Comparison of ENCODE assay signal across 24 mouse cellular contexts in the genomic region with DNA sequence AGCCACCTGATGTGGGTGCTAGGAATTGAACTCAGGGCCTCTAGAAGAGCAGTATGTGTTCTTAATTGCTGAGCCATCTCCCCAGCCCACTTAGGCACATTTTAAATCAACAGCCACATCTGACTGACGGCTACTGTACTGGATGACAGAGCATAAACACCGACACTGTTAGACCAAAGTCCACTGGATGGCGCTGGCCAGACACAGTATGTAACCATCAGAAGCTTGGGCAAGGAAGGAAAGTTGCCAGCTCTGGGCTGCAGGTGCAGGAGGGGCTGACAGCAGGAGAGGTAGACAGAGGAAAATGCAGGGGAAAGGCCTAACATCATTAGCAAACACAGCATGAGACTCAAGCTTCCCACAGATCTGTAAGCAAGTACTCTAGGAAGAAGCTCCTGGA. TPM values are rescaled to one million over a fixed set of nuclear protein-coding genes. Genes with fewer than 3 reads are reported as not detected.
DNase-seq lines count a peak whose midpoint lies in the region; ATAC-seq and TF ChIP-seq lines count a peak whose summit lies in the region.
"Had no signal": no experiment of that assay in that cellular context is flagged by ENCODE, and none has a peak within 500 bp of the region (broad histone marks: within the 10 kb centered on the region; RNA-seq: fewer than 3 reads in every experiment).

No protein-coding gene starts in this region.

- no peaks in the 10 kb centered on the region for H3K36me3 ChIP-seq in liver, adult 2 months (ENCODE audit: control insufficient read depth, insufficient read depth, low read length)
- peaks cover 33% of the 10 kb centered on the region for H3K36me3 ChIP-seq in liver, embryonic 12.5 days
- peaks cover 11% of the 10 kb centered on the region for H3K36me3 ChIP-seq in C2C12 (ENCODE audit: control insufficient read depth, insufficient read depth)
- H3K36me3 ChIP-seq: intestine, embryonic 15.5 days had no signal

- H3K79me3 ChIP-seq in C2C12 (ENCODE audit: low read depth), result peaks cover 9% of the 10 kb centered on the region

- H3K9ac ChIP-seq in liver, adult 2 months (ENCODE audit: low read depth, low read length), result no peak overlapping the region
- no peak overlapping the region for H3K9ac ChIP-seq in liver, embryonic 12.5 days
- H3K9ac ChIP-seq: heart, embryonic 13.5 days; hindbrain, embryonic 14.5 days; intestine, embryonic 15.5 days; neural tube, embryonic 13.5 days had no signal

- no peak overlapping the region for H3ac ChIP-seq in C2C12 (ENCODE audit: control insufficient read depth, insufficient read length, low read depth)

- no peak for TF ChIP-seq CTCF in liver, adult 2 months (IDR thresholded peaks at IDR 0.05; ENCODE audit: low read depth, low read length)
- no peak for TF ChIP-seq CTCF in C2C12 (IDR thresholded peaks at IDR 0.05; ENCODE audit: control insufficient read depth, insufficient read depth, insufficient read length)

- no peaks in the 10 kb centered on the region for H3K79me2 ChIP-seq in liver, adult 2 months (ENCODE audit: control insufficient read depth, insufficient read depth, low read length)
- peaks cover 28% of the 10 kb centered on the region for H3K79me2 ChIP-seq in C2C12 (ENCODE audit: control insufficient read depth, insufficient read depth)

- 26% methylated on average over 3 of the region's 3 CpGs for WGBS in liver, adult 2 months
- 52% methylated on average over 3 of the region's 3 CpGs for WGBS in liver, embryonic 12.5 days (ENCODE audit: insufficient replicate concordance)

- no peak for ATAC-seq in liver, embryonic 12.5 days
- ATAC-seq: CD4-positive, CD25-positive, alpha-beta regulatory T cell, adult 4 months; intestine, embryonic 15.5 days had no signal

- no peak overlapping the region for H3K4me3 ChIP-seq in liver, adult 2 months (ENCODE audit: insufficient read depth, low read depth, low read length)
- no peak overlapping the region for H3K4me3 ChIP-seq in liver, embryonic 12.5 days
- peak overlapping the region; percentile 2 for H3K4me3 ChIP-seq in C2C12 (ENCODE audit: insufficient read depth, poor library complexity, severe bottlenecking)
- H3K4me3 ChIP-seq: embryonic facial prominence, embryonic 10.5 days; gastrocnemius, adult 2 months; heart, embryonic 13.5 days; intestine, embryonic 15.5 days; megakaryocyte, embryonic 14.5 days; neural tube, embryonic 13.5 days had no signal

- DNase-seq in liver, adult 2 months (ENCODE audit: extremely low read depth, low read depth, low spot score), result peak; percentile 55
- peak; percentile 37 for DNase-seq in ES-CJ7 (ENCODE audit: low read depth, low spot score)
- DNase-seq in kidney, postnatal 25 days, result peak; percentile 48 to 72
- no peak for DNase-seq in gastrocnemius, adult 8-10 months (ENCODE audit: low spot score in 2 of 2)
- DNase-seq in lung, adult 18-20 months, result no peak
- DNase-seq: adrenal gland, adult 2 months; cerebellum, adult 2 months; gastrocnemius, adult 2 months; heart, adult 11 months; lung, postnatal 14 days; right cerebral cortex, adult 18-20 months; thymus, postnatal 14 days had no signal

- 0 out of 2 replicates have a peak, but pooled peaks cover 2% of the 10 kb centered on the region for H3K4me1 ChIP-seq in liver, adult 2 months (ENCODE audit: control insufficient read depth, insufficient read depth, low read length)
- peaks cover 36% of the 10 kb centered on the region for H3K4me1 ChIP-seq in liver, embryonic 12.5 days

- H3K27me3 ChIP-seq in liver, adult 2 months (ENCODE audit: control insufficient read depth, insufficient read depth, low read length), result no peaks in the 10 kb centered on the region
- H3K27me3 ChIP-seq in liver, embryonic 12.5 days (replicated peaks), result no peaks in the 10 kb centered on the region
- no peaks in the 10 kb centered on the region for H3K27me3 ChIP-seq in C2C12 (ENCODE audit: control insufficient read depth, insufficient read depth, insufficient read length)
- H3K27me3 ChIP-seq: intestine, embryonic 15.5 days had no signal

- H3K9me3 ChIP-seq in liver, embryonic 12.5 days (replicated peaks), result no peaks in the 10 kb centered on the region
- H3K9me3 ChIP-seq: embryonic facial prominence, embryonic 10.5 days; heart, embryonic 13.5 days; intestine, embryonic 15.5 days; megakaryocyte, embryonic 14.5 days; neural tube, embryonic 13.5 days had no signal

- no peak overlapping the region for H3K27ac ChIP-seq in liver, adult 2 months (replicated peaks; ENCODE audit: insufficient read depth, low read depth, low read length)
- no peak overlapping the region for H3K27ac ChIP-seq in liver, embryonic 12.5 days
- H3K27ac ChIP-seq: embryonic facial prominence, embryonic 10.5 days; gastrocnemius, adult 2 months; heart, embryonic 13.5 days; hindbrain, embryonic 14.5 days; intestine, embryonic 15.5 days; neural tube, embryonic 13.5 days had no signal

- TF ChIP-seq POLR2A in liver, adult 2 months (IDR thresholded peaks at IDR 0.05; ENCODE audit: extremely low read depth, insufficient read depth, low read length), result no peak

- no peak overlapping the region for H3K4me2 ChIP-seq in liver, embryonic 12.5 days
- H3K4me2 ChIP-seq: heart, embryonic 13.5 days; hindbrain, embryonic 14.5 days; intestine, embryonic 15.5 days; neural tube, embryonic 13.5 days had no signal

TF ChIP-seq in C2C12, 6 proteins besides CTCF, POLR2A, EP300 and RAD21:
- TF ChIP-seq CEBPB (IDR thresholded peaks at IDR 0.05; ENCODE audit: low read depth) (no peak), FOSL1 (IDR thresholded peaks at IDR 0.05; ENCODE audit: insufficient read depth, low read length, poor library complexity, severe bottlenecking) (no peak), USF1 (IDR thresholded peaks at IDR 0.05; ENCODE audit: low read depth) (no peak), MYOD1 (IDR thresholded peaks at IDR 0.05; ENCODE audit: control insufficient read depth, insufficient read length, low read depth) (no peak), MAX (IDR thresholded peaks at IDR 0.05) (no peak), MYOG (IDR thresholded peaks at IDR 0.05; ENCODE audit: control insufficient read depth, extremely low read depth, insufficient read length) (no peak)

RNA-seq across cellular contexts. Expression of a gene that starts 2.5 kb away (rescaled TPM):
- total RNA-seq in liver, adult 2 months (2014; rRNA removed), result not detected in 2 replicates
- not detected in 2 replicates for polyA plus RNA-seq in liver, adult 2 months (2012; rRNA removed)
- polyA plus RNA-seq in liver, embryonic 12.5 days (2016; fragmentation: Nextera tagmentation; extraction: Ambion mirVana), result 0.26 and 0.35 TPM in 2 replicates
- polyA plus RNA-seq in C2C12 (2012; fragmentation: generic; extraction: Trizol), result 1.5 TPM
- not detected for total RNA-seq in gastrocnemius, adult 8-10 months (2022)
- total RNA-seq: common myeloid progenitor, adult 5-6 weeks; gastrocnemius, adult 2 months; MEL had no signal
- polyA plus RNA-seq: cerebellum, adult 2 months had no signal

RNA-seq across cellular contexts. Expression of a gene that starts 9.2 kb away (rescaled TPM):
- 275 and 332 TPM in 2 replicates for total RNA-seq in liver, adult 2 months (2014; rRNA removed)
- 597 and 710 TPM in 2 replicates for polyA plus RNA-seq in liver, adult 2 months (2012; rRNA removed)
- polyA plus RNA-seq in liver, embryonic 12.5 days (2016; fragmentation: Nextera tagmentation; extraction: Ambion mirVana), result 28.5 and 31.8 TPM in 2 replicates
- 80.5 TPM for polyA plus RNA-seq in C2C12 (2012; fragmentation: generic; extraction: Trizol)
- total RNA-seq in gastrocnemius, adult 8-10 months (2022), result not detected
- total RNA-seq: common myeloid progenitor, adult 5-6 weeks; gastrocnemius, adult 2 months; left cerebral cortex, adult 8-10 months; MEL had no signal
- polyA plus RNA-seq: CD4-positive, CD25-positive, alpha-beta regulatory T cell, adult 4 months had no signal

RNA-seq across cellular contexts. Expression of a gene that starts 19.9 kb away (rescaled TPM):
- total RNA-seq in liver, adult 2 months (2014; rRNA removed), result 47.7 and 63.6 TPM in 2 replicates
- polyA plus RNA-seq in liver, adult 2 months (2012; rRNA removed), result 26.4 and 34.9 TPM in 2 replicates
- polyA plus RNA-seq in liver, embryonic 12.5 days (2016; fragmentation: Nextera tagmentation; extraction: Ambion mirVana), result 62.2 and 64.1 TPM in 2 replicates
- polyA plus RNA-seq in C2C12 (2012; fragmentation: generic; extraction: Trizol), result 21.8 TPM
- 1 to 10 TPM; 3.2 to 6.7 (median 4.8) TPM for total RNA-seq in gastrocnemius, adult 8-10 months (2022)

RNA-seq across cellular contexts. Expression of a gene that starts 31.7 kb away (rescaled TPM):
- total RNA-seq in liver, adult 2 months (2014; rRNA removed), result 15.9 and 20.5 TPM in 2 replicates
- polyA plus RNA-seq in liver, adult 2 months (2012; rRNA removed), result 27.2 and 28.8 TPM in 2 replicates
- 27.7 and 29.9 TPM in 2 replicates for polyA plus RNA-seq in liver, embryonic 12.5 days (2016; fragmentation: Nextera tagmentation; extraction: Ambion mirVana)
- 27.1 TPM for polyA plus RNA-seq in C2C12 (2012; fragmentation: generic; extraction: Trizol)
- 10 to 100 TPM in 3 of 4 experiments, 1 to 10 TPM in 1; 9.1 to 15.3 (median 11.8) TPM for total RNA-seq in gastrocnemius, adult 8-10 months (2022)

RNA-seq across cellular contexts. Expression of a gene that starts 31.8 kb away (rescaled TPM):
- 1.8 and 3.6 TPM in 2 replicates for total RNA-seq in liver, adult 2 months (2014; rRNA removed)
- 1.5 and 2.6 TPM in 2 replicates for polyA plus RNA-seq in liver, adult 2 months (2012; rRNA removed)
- 11.6 and 13.2 TPM in 2 replicates for polyA plus RNA-seq in liver, embryonic 12.5 days (2016; fragmentation: Nextera tagmentation; extraction: Ambion mirVana)
- polyA plus RNA-seq in C2C12 (2012; fragmentation: generic; extraction: Trizol), result 12.3 TPM
- total RNA-seq in gastrocnemius, adult 8-10 months (2022), result 1 to 10 TPM; 7.5 to 8.5 (median 8.0) TPM

Comparison
In these comparisons a context has a peak if more than half of its experiments do, and no peak if none do; other contexts are left out.
1. DNase-seq: peak in liver, adult 2 months (single experiment), ES-CJ7 (single experiment) and kidney, postnatal 25 days (2 of 2); none in gastrocnemius, adult 8-10 months (0 of 2) and lung, adult 18-20 months (0 of 2).